Mouse (Mus musculus) forebrain, embryonic 11.5 days (tissue): ENCODE data around the gene Ikzf2. TPM values are rescaled to one million over a fixed set of nuclear protein-coding genes. Genes with fewer than 3 reads are reported as not detected.

Experiments
- ATAC-seq: fragments of 200-750 bp; cut with Nextera tagmentation; replicated peaks from 2 replicates; pipeline ENCODE4 v1.8.0; 2017; ENCODE audit warnings: moderate TSS enrichment; ENCODE audit not compliant: low FRiP score
- DNase-seq: peaks from one replicate; pipeline ENCODE4 v3.0.0-alpha.2; 2017; ENCODE audit warnings: low spot score
- H3K27ac ChIP-seq: fragments of 300-500 bp; sonication (generic); 2 replicates; pipeline ENCODE4 v1.5.1; 2014; ENCODE audit warnings: low read depth, low read length
- H3K27me3 ChIP-seq: fragments of 300-500 bp; sonication (generic); 2 replicates; pipeline ENCODE4 v1.6.1; 2014; ENCODE audit warnings: mild to moderate bottlenecking, low read length, mixed read lengths; ENCODE audit not compliant: control insufficient read depth, insufficient read depth
- H3K36me3 ChIP-seq: fragments of 300-500 bp; sonication (generic); 2 replicates; pipeline ENCODE4 v1.6.1; 2014; ENCODE audit warnings: mild to moderate bottlenecking, low read length, moderate library complexity, mixed read lengths; ENCODE audit not compliant: control insufficient read depth, insufficient read depth
- H3K4me1 ChIP-seq: fragments of 300-500 bp; sonication (generic); replicated peaks from 2 replicates; pipeline ENCODE4 v1.6.1; 2014; ENCODE audit warnings: low read length, mixed read lengths; ENCODE audit not compliant: control insufficient read depth, insufficient read depth
- H3K4me2 ChIP-seq: fragments of 300-500 bp; sonication (generic); 2 replicates; pipeline ENCODE4 v1.6.1; 2014; ENCODE audit warnings: low read depth, mild to moderate bottlenecking, low read length, moderate library complexity, mixed read lengths; ENCODE audit not compliant: severe bottlenecking
- H3K4me3 ChIP-seq: fragments of 300-500 bp; sonication (generic); 2 replicates; pipeline ENCODE4 v1.5.1; 2014; ENCODE audit warnings: low read depth, low read length
- H3K9ac ChIP-seq: fragments of 300-500 bp; sonication (generic); 2 replicates; pipeline ENCODE4 v1.6.1; 2014; ENCODE audit warnings: low read length
- H3K9me3 ChIP-seq: fragments of 300-500 bp; sonication (generic); 2 replicates; pipeline ENCODE4 v1.6.1; 2016; ENCODE audit warnings: low read length, mixed read lengths; ENCODE audit not compliant: control insufficient read depth
- WGBS: fragments of 180-500 bp; shearing (Covaris S2); extraction: QIAGEN DNeasy Blood & Tissue Kit; methylation state at CpG from one replicate; pipeline ENCODE4 v1.1.7; 2014; 5-methylcytosine and 5-hydroxymethylcytosine counted together
- polyA plus RNA-seq: library from polyadenylated mRNA; unstranded; fragments of >200 nt; fragmentation: Nextera tagmentation; extraction: Ambion mirVana; gene quantifications from 2 replicates; pipeline ENCODE4 v1.2.1, GENCODE M21; 2014

Ikzf2 gene
- polyA plus RNA-seq, 1 experiment from 2014 or later = 6.2 TPM

DNA sequence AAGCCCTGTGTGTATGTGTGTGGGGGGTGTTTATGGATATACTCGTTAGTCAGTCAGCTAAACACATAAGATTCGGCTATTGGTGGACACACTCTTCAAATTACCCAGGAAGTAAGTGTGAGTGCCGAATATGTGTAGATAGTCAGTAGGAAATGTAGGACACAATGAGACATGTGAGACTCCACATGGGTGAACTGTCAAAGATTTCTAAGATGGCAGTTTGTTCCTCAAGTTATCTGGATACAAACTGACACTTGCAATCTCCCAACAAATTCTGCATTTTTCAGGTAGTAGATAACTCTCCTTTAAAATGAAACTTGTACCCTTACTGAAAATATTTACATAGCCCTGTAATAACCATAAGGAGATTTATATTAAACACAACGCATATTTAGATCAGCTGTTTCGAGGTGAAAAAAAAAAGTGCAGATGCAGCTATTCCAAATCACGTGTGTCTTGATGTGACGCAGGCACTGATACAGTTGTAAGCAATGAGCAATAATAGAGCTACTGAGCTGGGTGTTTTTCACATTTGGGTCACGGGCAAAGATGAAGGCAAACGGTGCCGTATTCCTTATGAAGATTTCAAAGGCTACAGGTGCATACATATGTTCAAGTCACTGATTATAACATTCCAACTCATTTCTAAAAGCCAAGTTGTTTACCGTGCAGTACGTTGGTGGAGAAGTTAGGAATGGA lies 87.8 kb downstream of the Ikzf2 start:
- no peaks in the 10 kb centered on the region for H3K4me1 ChIP-seq
- H3K9me3 ChIP-seq = no peaks in the 10 kb centered on the region
- H3K9ac ChIP-seq = no peak overlapping the region
- H3K4me2 ChIP-seq = no peak overlapping the region
- DNase-seq = no peak
- no peak overlapping the region for H3K27ac ChIP-seq
- H3K36me3 ChIP-seq = no peaks in the 10 kb centered on the region
- no peak overlapping the region for H3K4me3 ChIP-seq
- 94% methylated on average over 12 of the region's 12 CpGs for WGBS
- ATAC-seq = no peak
- no peaks in the 10 kb centered on the region for H3K27me3 ChIP-seq

- no peaks in the 10 kb centered on the region for H3K4me1 ChIP-seq
- no peaks in the 10 kb centered on the region for H3K36me3 ChIP-seq
- no peak for ATAC-seq
- H3K4me3 ChIP-seq = no peak overlapping the region
- no peaks in the 10 kb centered on the region for H3K9me3 ChIP-seq
- DNase-seq = no peak
- H3K27ac ChIP-seq = no peak overlapping the region
- 66% methylated on average over 6 of the region's 6 CpGs for WGBS
- H3K4me2 ChIP-seq = no peak overlapping the region
- H3K27me3 ChIP-seq = no peaks in the 10 kb centered on the region
- H3K9ac ChIP-seq = no peak overlapping the region
These were observed 95.2 kb downstream of the Ikzf2 start for GRCm38 (mm10) chr1:69591889-69592288.

- H3K27me3 ChIP-seq = no peaks in the 10 kb centered on the region
- H3K4me2 ChIP-seq = no peak overlapping the region
- no peaks in the 10 kb centered on the region for H3K9me3 ChIP-seq
- 65% methylated on average over 7 of the region's 7 CpGs for WGBS
- DNase-seq (no peak), ATAC-seq (no peak)
- no peak overlapping the region for H3K27ac ChIP-seq
- no peak overlapping the region for H3K9ac ChIP-seq
- H3K4me1 ChIP-seq = no peaks in the 10 kb centered on the region
- H3K36me3 ChIP-seq = no peaks in the 10 kb centered on the region
- H3K4me3 ChIP-seq = no peak overlapping the region
These were observed 95.7 kb downstream of the Ikzf2 start for GRCm38 (mm10) chr1:69591328-69591801.

- H3K9me3 ChIP-seq = no peaks in the 10 kb centered on the region
- no peaks in the 10 kb centered on the region for H3K4me1 ChIP-seq
- no peaks in the 10 kb centered on the region for H3K36me3 ChIP-seq
- H3K27ac ChIP-seq = no peak overlapping the region
- H3K4me2 ChIP-seq = no peak overlapping the region
- no peak overlapping the region for H3K9ac ChIP-seq
- DNase-seq (no peak), ATAC-seq (no peak)
- no peaks in the 10 kb centered on the region for H3K27me3 ChIP-seq
- 73% methylated on average over 2 of the region's 2 CpGs for WGBS
- H3K4me3 ChIP-seq = no peak overlapping the region
These were observed 101.5 kb downstream of the Ikzf2 start for GRCm38 (mm10) chr1:69585546-69585945.

DNA sequence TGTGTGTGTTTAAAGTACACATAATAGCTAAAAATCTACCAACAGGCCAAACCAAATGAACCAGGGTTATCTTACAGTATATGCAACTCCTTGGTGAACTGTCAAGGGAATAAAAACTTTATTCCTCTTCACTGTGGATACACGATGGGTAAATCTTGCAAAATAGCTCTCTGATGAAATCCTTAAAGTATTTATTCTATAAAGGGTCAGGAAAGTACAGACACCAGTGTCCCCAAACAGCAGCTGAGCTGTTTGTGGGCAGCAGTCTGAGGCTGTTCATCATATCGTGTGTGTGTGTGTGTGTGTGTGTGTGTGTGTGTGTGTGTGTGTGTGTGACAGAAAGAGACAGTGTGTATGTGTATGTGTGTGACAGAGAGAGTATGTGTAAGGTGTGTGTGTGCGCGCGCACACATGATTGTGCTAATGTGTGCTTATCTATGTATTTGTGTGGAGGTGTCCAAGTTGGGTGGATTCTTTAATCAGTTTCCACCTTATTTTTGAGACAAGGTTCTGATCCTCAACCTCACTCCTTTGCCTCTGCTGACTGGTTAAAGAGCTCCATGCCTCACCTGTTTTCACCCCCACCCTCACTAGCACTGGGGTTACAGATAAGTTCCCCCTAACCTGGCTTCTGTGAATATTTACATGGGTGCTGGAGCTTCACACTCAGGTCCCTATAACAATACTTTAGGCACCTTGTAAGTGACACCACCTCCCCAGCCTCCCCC lies 102.9 kb downstream of the Ikzf2 start:
- ATAC-seq (no peak), DNase-seq (no peak)
- no peaks in the 10 kb centered on the region for H3K9me3 ChIP-seq
- H3K9ac ChIP-seq = no peak overlapping the region
- H3K4me2 ChIP-seq = no peak overlapping the region
- H3K4me1 ChIP-seq = no peaks in the 10 kb centered on the region
- WGBS = 91% methylated on average over 5 of the region's 5 CpGs
- H3K27me3 ChIP-seq = no peaks in the 10 kb centered on the region
- H3K27ac ChIP-seq = no peak overlapping the region
- H3K36me3 ChIP-seq = no peaks in the 10 kb centered on the region
- no peak overlapping the region for H3K4me3 ChIP-seq

GRCm38 (mm10) chr1:69578917-69579316 lies 108.1 kb downstream of the Ikzf2 start:
- H3K4me1 ChIP-seq = no peaks in the 10 kb centered on the region
- no peak overlapping the region for H3K27ac ChIP-seq
- H3K4me3 ChIP-seq = no peak overlapping the region
- no peaks in the 10 kb centered on the region for H3K27me3 ChIP-seq
- DNase-seq = no peak
- H3K4me2 ChIP-seq = no peak overlapping the region
- H3K9me3 ChIP-seq = no peaks in the 10 kb centered on the region
- WGBS = 89% methylated on average over 4 of the region's 4 CpGs
- no peak overlapping the region for H3K9ac ChIP-seq
- H3K36me3 ChIP-seq = no peaks in the 10 kb centered on the region
- no peak for ATAC-seq

GRCm38 (mm10) chr1:69559443-69560090 lies 127.5 kb downstream of the Ikzf2 start:
- no peak overlapping the region for H3K9ac ChIP-seq
- no peak for DNase-seq
- no peak for ATAC-seq
- no peak overlapping the region for H3K4me3 ChIP-seq
- H3K4me1 ChIP-seq = no peaks in the 10 kb centered on the region
- WGBS = 87% methylated on average over 5 of the region's 5 CpGs
- H3K4me2 ChIP-seq = no peak overlapping the region
- H3K27me3 ChIP-seq = no peaks in the 10 kb centered on the region
- H3K9me3 ChIP-seq = no peaks in the 10 kb centered on the region
- no peak overlapping the region for H3K27ac ChIP-seq
- no peaks in the 10 kb centered on the region for H3K36me3 ChIP-seq

- DNase-seq (no peak), ATAC-seq (no peak)
- Histone ChIP-seq H3K36me3 (no peaks in the 10 kb centered on the region), H3K9me3 (no peaks in the 10 kb centered on the region), H3K9ac (no peak overlapping the region), H3K4me3 (no peak overlapping the region), H3K4me2 (no peak overlapping the region), H3K27ac (no peak overlapping the region), H3K27me3 (no peaks in the 10 kb centered on the region), H3K4me1 (no peaks in the 10 kb centered on the region)
- WGBS = 93% methylated on average over 5 of the region's 5 CpGs
These were observed 131.4 kb downstream of the Ikzf2 start for GRCm38 (mm10) chr1:69555636-69556151.
